Mouse (Mus musculus) heart, embryonic 12.5 days (tissue): ENCODE measurements around the gene Srd5a3. TPM values are rescaled to one million over a fixed set of nuclear protein-coding genes. Genes with fewer than 3 reads are reported as not detected.
"Not testable (repeated sequence)": the region's sequence is repeated elsewhere in the genome, so short reads cannot be mapped to it uniquely, and the experiment has no call there.

Source experiments
- ATAC-seq: fragments of 200-750 bp; cut with Nextera tagmentation; 2 replicates; pipeline ENCODE4 v1.8.0; 2017; ENCODE audit warnings: moderate TSS enrichment, moderate library complexity; ENCODE audit not compliant: insufficient number of reproducible peaks, low FRiP score
- H3K27ac ChIP-seq: fragments of 300-500 bp; sonication (generic); 2 replicates; pipeline ENCODE4 v1.5.1; 2016; ENCODE audit warnings: mild to moderate bottlenecking, moderate library complexity; ENCODE audit not compliant: poor library complexity, severe bottlenecking
- H3K27me3 ChIP-seq: fragments of 300-500 bp; sonication (generic); replicated peaks from 2 replicates; pipeline ENCODE4 v1.6.1; 2016; ENCODE audit warnings: mild to moderate bottlenecking, moderate library complexity
- H3K36me3 ChIP-seq: fragments of 300-500 bp; sonication (generic); 2 replicates; pipeline ENCODE4 v1.6.1; 2016; ENCODE audit warnings: mild to moderate bottlenecking, moderate library complexity
- H3K4me1 ChIP-seq: fragments of 300-500 bp; sonication (generic); replicated peaks from 2 replicates; pipeline ENCODE4 v1.6.1; 2016; ENCODE audit warnings: mild to moderate bottlenecking
- H3K4me2 ChIP-seq: fragments of 300-500 bp; sonication (generic); 2 replicates; pipeline ENCODE4 v1.6.1; 2016; ENCODE audit warnings: mild to moderate bottlenecking, moderate library complexity
- H3K4me3 ChIP-seq: fragments of 300-500 bp; sonication (generic); 2 replicates; pipeline ENCODE4 v1.5.1; 2016; ENCODE audit warnings: mild to moderate bottlenecking
- H3K9ac ChIP-seq: fragments of 300-500 bp; sonication (generic); 2 replicates; pipeline ENCODE4 v1.6.1; 2016; ENCODE audit warnings: mild to moderate bottlenecking, moderate library complexity
- H3K9me3 ChIP-seq: fragments of 300-500 bp; sonication (generic); replicated peaks from 2 replicates; pipeline ENCODE4 v1.6.1; 2016; ENCODE audit warnings: mild to moderate bottlenecking, moderate library complexity
- WGBS: fragments of 180-500 bp; shearing (Covaris S2); methylation state at CpG from one replicate; pipeline ENCODE4 v1.1.7; 2016; 5-methylcytosine and 5-hydroxymethylcytosine counted together
- polyA plus RNA-seq: library from polyadenylated mRNA; unstranded; fragments of >200 nt; fragmentation: Nextera tagmentation; extraction: Ambion mirVana; gene quantifications from 2 replicates; pipeline ENCODE4 v1.2.1, GENCODE M21; 2016

Srd5a3 gene
- 27.2 and 29.1 TPM in 2 replicates for polyA plus RNA-seq

GRCm38 (mm10) chr5:76139808-76140729 is at the start of gene Srd5a3:
TSS of gene Srd5a3 (plus strand) at chr5:76140271.
- Histone ChIP-seq H3K4me3 (peak within 1 kb of the TSS; percentile 82), H3K9ac (peak within 1 kb of the TSS; percentile 90), H3K36me3 (no peaks in the 10 kb centered on the region), H3K4me1 (peaks cover 23% of the 10 kb centered on the region), H3K4me2 (peak within 1 kb of the TSS; percentile 80), H3K27ac (peak within 1 kb of the TSS; percentile 98), H3K9me3 (no peaks in the 10 kb centered on the region), H3K27me3 (no peaks in the 10 kb centered on the region)
- WGBS: 1% methylated on average over 68 of the region's 69 CpGs
- peak; percentile 97 for ATAC-seq

GRCm38 (mm10) chr5:76103809-76104208 is 36.3 kb upstream of the Srd5a3 start:
- not testable (repeated sequence) for H3K4me3 ChIP-seq, H3K4me1 ChIP-seq, H3K9ac ChIP-seq, H3K27ac ChIP-seq, H3K27me3 ChIP-seq, ATAC-seq, H3K4me2 ChIP-seq, H3K36me3 ChIP-seq, H3K9me3 ChIP-seq
- WGBS: 79% methylated on average over 5 of the region's 5 CpGs

- H3K4me2 ChIP-seq: no peak overlapping the region
- no peaks in the 10 kb centered on the region for H3K9me3 ChIP-seq
- H3K27me3 ChIP-seq: no peaks in the 10 kb centered on the region
- H3K9ac ChIP-seq: no peak overlapping the region
- no peak overlapping the region for H3K4me3 ChIP-seq
- no peaks in the 10 kb centered on the region for H3K4me1 ChIP-seq
- H3K27ac ChIP-seq: no peak overlapping the region
- 75% methylated on average over 5 of the region's 5 CpGs for WGBS
- H3K36me3 ChIP-seq: no peaks in the 10 kb centered on the region
- no peak for ATAC-seq
Observed at GRCm38 (mm10) chr5:76107306-76107705, 32.8 kb upstream of the Srd5a3 start.

- Histone ChIP-seq H3K4me2 (no peak overlapping the region), H3K27ac (no peak overlapping the region), H3K36me3 (no peaks in the 10 kb centered on the region), H3K4me1 (no peaks in the 10 kb centered on the region), H3K9ac (no peak overlapping the region), H3K9me3 (no peaks in the 10 kb centered on the region), H3K27me3 (no peaks in the 10 kb centered on the region), H3K4me3 (no peak overlapping the region)
- no peak for ATAC-seq
- WGBS: 78% methylated on average over 3 of the region's 3 CpGs
Observed at GRCm38 (mm10) chr5:76108496-76108895, 31.6 kb upstream of the Srd5a3 start.

GRCm38 (mm10) chr5:76111173-76111572 is 28.9 kb upstream of the Srd5a3 start:
- Histone ChIP-seq H3K4me1 (peaks cover 9% of the 10 kb centered on the region; the same call in 1 of the 2 replicates), H3K36me3 (no peaks in the 10 kb centered on the region), H3K9ac (no peak overlapping the region), H3K9me3 (no peaks in the 10 kb centered on the region), H3K27me3 (no peaks in the 10 kb centered on the region), H3K4me3 (no peak overlapping the region), H3K4me2 (no peak overlapping the region), H3K27ac (no peak overlapping the region)
- 53% methylated on average over 3 of the region's 3 CpGs for WGBS
- ATAC-seq: no peak

- Histone ChIP-seq H3K9ac (no peak overlapping the region), H3K27ac (no peak overlapping the region), H3K9me3 (no peaks in the 10 kb centered on the region), H3K4me1 (peaks cover 9% of the 10 kb centered on the region), H3K36me3 (no peaks in the 10 kb centered on the region), H3K27me3 (no peaks in the 10 kb centered on the region), H3K4me2 (no peak overlapping the region), H3K4me3 (no peak overlapping the region)
- ATAC-seq: no peak
- 85% methylated on average over 4 of the region's 4 CpGs for WGBS
Observed at GRCm38 (mm10) chr5:76112016-76112415, 28.1 kb upstream of the Srd5a3 start.

GRCm38 (mm10) chr5:76115436-76116041 is 24.5 kb upstream of the Srd5a3 start:
- ATAC-seq: peak; percentile 64
- Histone ChIP-seq H3K27me3 (no peaks in the 10 kb centered on the region), H3K36me3 (no peaks in the 10 kb centered on the region), H3K4me2 (no peak overlapping the region), H3K4me3 (no peak overlapping the region), H3K27ac (peak overlapping the region; percentile 61), H3K4me1 (peaks cover 9% of the 10 kb centered on the region), H3K9ac (no peak overlapping the region), H3K9me3 (no peaks in the 10 kb centered on the region)
- WGBS: 29% methylated on average over 8 of the region's 8 CpGs

GRCm38 (mm10) chr5:76118441-76118840 is 21.6 kb upstream of the Srd5a3 start:
- ATAC-seq: no peak
- H3K36me3 ChIP-seq: no peaks in the 10 kb centered on the region
- no peak overlapping the region for H3K27ac ChIP-seq
- H3K27me3 ChIP-seq: no peaks in the 10 kb centered on the region
- H3K9ac ChIP-seq: no peak overlapping the region
- H3K9me3 ChIP-seq: peaks cover 7% of the 10 kb centered on the region; the same call in 1 of the 2 replicates
- no peak overlapping the region for H3K4me2 ChIP-seq
- H3K4me3 ChIP-seq: no peak overlapping the region
- WGBS: 30% methylated on average over 7 of the region's 7 CpGs
- peaks cover 9% of the 10 kb centered on the region for H3K4me1 ChIP-seq

- no peak overlapping the region for H3K27ac ChIP-seq
- WGBS: 79% methylated on average over 5 of the region's 5 CpGs
Observed at GRCm38 (mm10) chr5:76120634-76121033, 19.4 kb upstream of the Srd5a3 start.

GRCm38 (mm10) chr5:76127584-76128316 is 12.3 kb upstream of the Srd5a3 start:
- Histone ChIP-seq H3K4me3 (no peak overlapping the region), H3K4me1 (no peaks in the 10 kb centered on the region), H3K27ac (no peak overlapping the region), H3K27me3 (no peaks in the 10 kb centered on the region), H3K36me3 (no peaks in the 10 kb centered on the region), H3K4me2 (no peak overlapping the region), H3K9me3 (peaks cover 7% of the 10 kb centered on the region), H3K9ac (no peak overlapping the region)
- WGBS: 81% methylated on average over 5 of the region's 5 CpGs
- no peak for ATAC-seq

More at GRCm38 (mm10) chr5:76120634-76121033, 19.4 kb upstream of the Srd5a3 start:
- no peak for ATAC-seq
- no peak overlapping the region for H3K9ac ChIP-seq
- H3K27me3 ChIP-seq: no peaks in the 10 kb centered on the region
- H3K4me2 ChIP-seq: no peak overlapping the region
- H3K36me3 ChIP-seq: no peaks in the 10 kb centered on the region
- H3K4me3 ChIP-seq: no peak overlapping the region
- peaks cover 4% of the 10 kb centered on the region for H3K4me1 ChIP-seq
- H3K9me3 ChIP-seq: peaks cover 13% of the 10 kb centered on the region

GRCm38 (mm10) chr5:76130292-76130691 is 9.8 kb upstream of the Srd5a3 start:
- H3K36me3 ChIP-seq: no peaks in the 10 kb centered on the region
- no peak overlapping the region for H3K9ac ChIP-seq
- H3K27ac ChIP-seq: no peak overlapping the region
- H3K4me3 ChIP-seq: no peak overlapping the region
- WGBS: 41% methylated on average over 2 of the region's 2 CpGs
- H3K9me3 ChIP-seq: no peaks in the 10 kb centered on the region
- H3K4me1 ChIP-seq: no peaks in the 10 kb centered on the region
- H3K4me2 ChIP-seq: no peak overlapping the region
- ATAC-seq: no peak
- no peaks in the 10 kb centered on the region for H3K27me3 ChIP-seq
